Mouse (Mus musculus) thymus, adult 18-20 months (tissue): ENCODE results near the gene Kcnd3.
A peak's percentile ranks its signal among the peaks of the same experiment; 100 is the strongest.
"Not testable (repeated sequence)": the region's sequence is repeated elsewhere in the genome, so short reads cannot be mapped to it uniquely, and the experiment has no call there.

ENCODE experiments used
- DNase-seq, 2 experiments: peaks; one replicate each; pipeline ENCODE4 v3.0.0; 2022; ENCODE audit warnings: mixed read lengths in 2 of 2

Kcnd3 gene

DNA sequence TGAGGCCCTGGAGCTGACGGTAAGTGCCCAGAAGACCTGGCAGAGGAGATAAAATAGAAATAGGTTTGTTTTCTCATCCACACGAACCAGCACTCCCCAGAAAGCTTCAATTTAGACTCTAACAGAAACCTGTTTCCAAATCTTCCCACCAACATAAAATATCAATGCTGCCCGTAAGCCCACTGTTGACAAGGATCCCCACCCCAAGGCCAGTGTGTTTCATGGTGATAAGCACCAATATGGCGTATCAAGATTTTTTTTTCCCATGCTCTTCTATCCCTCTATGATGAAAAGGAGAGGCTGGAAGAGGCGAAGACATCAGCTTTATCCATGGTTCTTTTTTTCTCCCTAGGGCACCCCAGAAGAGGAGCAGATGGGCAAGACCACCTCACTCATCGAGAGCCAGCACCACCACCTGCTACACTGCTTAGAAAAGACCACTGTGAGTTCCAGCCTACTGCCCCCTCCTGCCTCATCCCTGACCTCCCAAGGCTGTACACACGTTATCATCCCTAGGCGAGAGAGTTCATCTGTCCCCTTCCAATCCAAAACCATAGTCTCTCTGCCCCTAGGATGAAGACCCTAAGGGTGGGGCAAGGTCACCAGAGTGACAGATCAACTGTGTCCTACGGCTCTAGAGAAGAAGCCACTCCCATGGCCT lies 213.1 kb downstream of the Kcnd3 start:
- DNase-seq, result no peak

DNA sequence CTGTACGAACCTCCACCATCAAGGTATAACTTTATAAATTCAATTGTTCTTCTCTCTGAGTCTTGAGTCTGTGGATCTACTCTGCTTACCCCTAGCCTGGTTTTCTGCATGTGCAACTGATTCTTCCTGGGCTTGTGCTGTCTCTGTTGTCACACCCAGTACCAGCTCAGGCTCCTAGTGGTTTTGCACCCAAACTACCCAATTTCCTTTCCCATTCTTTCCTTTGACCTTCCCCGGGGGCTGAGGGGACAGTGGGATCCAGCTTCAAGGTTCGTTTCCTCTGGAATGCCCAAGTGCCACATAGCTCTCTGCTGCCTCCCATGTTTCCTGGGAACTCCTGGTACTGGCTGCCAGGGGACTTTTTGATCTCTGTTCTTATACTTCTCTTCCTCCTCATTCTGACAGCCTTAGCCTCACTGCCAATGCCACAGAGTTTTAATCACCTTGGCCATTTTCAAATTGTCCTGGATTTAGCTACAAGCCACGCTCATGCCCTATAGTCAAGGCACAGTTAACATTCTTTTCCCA lies 214.9 kb downstream of the Kcnd3 start:
- DNase-seq, result no peak

DNA sequence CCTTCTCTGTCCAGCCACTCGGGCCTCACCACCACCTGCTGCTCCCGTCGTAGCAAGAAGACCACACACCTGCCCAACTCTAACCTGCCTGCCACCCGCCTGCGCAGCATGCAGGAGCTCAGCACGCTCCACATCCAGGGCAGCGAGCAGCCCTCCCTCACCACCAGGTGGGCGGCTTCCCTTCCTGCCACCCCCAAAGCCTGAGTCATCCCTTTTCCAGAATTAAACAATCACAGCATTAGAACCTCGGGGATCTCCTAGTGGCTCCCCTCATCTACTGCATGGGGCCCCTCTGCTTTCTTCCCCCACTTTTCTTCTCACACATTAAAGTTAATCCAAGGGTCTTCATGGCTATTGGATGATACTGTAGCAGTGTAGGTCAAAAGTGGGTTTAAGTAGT lies 216.0 kb downstream of the Kcnd3 start:
- no peak for DNase-seq

DNA sequence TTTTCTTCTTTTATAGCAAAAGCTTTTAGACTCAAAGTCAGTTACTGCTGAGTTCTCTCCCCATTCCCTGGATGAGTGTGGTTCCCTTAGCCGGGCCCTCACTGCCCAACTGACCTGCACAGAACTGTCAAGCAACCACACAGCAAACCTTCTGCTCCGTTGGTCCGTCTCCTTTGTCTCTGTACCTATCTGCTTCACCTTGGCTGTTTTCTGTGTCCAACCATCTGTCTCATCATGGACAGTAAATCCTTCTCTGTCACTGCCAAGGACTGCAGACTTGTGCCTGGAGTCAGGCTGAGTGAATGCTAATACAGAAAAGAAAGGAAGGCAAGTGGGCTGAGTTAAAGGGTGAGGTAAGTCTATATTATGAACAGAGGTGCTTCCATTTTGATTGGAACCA lies 217.6 kb downstream of the Kcnd3 start:
- no peak for DNase-seq

DNA sequence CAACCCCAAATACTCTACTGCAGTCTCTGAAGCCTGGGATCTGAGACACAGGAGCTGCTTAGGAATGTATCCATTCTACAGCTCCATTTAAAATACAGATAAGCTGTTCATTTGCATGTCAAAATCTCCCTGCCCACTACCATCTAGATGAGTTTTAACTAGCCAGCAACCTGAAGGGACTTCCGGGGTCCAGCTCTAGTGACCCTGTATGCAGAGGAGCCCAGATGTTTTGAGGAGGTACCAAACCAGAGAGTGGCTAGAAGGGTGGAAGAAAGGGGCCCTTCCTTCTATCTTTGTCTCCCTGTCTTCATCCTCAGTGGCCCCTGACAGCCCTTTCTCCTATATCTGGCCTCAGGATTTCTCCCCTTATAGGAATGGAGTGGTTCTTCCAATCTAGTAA lies 218.7 kb downstream of the Kcnd3 start:
- no peak for DNase-seq

DNA sequence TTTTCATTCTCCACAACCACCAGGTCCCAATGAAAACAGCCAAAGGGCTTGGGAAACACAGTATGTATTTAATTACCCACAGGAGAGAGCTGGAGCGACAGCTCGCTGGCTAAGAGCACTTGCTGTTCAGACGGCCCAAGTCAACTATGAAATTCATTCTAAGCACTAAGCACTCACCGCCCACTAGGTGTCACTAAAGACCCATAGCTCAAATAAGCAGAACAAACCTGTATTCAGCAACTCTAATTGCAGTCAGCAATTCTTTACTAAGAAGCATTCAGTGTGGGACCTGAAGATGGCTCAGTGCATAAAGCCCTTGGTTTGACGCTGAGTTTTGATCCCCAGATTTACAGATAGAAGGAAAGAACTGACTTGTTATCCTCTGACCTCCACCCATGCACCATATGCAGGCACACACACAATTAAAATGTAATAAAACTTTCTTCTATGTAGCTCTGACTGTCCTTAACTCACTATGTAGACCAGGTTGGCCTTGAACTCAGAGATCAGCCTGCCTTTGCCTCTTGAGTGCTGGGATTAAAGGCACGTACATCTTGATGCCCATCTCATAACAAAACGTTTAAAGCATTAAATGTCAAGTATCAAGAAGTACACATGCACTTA lies 222.6 kb downstream of the Kcnd3 start:
- DNase-seq, result peak in 1 of 2 experiments; percentile 36

DNA sequence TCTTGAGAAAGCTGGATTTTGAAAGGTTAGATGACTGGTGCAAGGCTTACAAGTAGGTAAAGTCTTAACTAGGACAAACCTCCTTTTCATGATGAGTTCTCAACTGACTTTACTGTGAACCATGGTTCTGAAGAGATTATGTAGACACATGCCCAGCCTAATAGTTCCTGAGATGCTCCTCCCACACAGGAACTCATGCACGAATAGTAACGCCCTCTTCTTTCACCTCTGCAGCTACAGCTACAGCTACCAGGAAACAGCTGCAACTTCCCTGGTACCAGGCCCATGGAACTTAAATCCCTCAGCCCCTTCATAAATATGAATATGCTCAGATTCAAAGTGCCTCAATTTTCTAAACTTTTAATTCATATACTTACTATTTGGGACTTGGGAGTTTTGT lies 223.8 kb downstream of the Kcnd3 start:
- no peak for DNase-seq

DNA sequence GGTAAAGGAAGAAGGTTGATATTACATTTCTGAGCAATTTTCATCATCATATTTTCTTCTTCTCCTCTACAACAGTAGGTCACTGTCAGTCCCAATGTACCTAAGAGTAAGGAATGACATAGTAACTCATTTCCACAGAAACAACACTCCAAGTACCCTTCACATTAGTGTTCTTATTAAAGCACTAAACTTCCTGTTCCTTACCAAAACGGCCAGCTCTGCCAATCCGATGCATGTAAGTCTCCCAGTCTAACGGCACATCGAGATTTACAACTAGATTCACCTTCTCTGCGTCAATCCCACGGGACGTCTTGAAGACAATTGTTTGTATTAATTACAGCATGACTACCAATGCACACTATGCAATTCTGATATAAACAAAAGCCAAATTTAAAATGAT lies 228.2 kb downstream of the Kcnd3 start:
- no peak for DNase-seq

DNA sequence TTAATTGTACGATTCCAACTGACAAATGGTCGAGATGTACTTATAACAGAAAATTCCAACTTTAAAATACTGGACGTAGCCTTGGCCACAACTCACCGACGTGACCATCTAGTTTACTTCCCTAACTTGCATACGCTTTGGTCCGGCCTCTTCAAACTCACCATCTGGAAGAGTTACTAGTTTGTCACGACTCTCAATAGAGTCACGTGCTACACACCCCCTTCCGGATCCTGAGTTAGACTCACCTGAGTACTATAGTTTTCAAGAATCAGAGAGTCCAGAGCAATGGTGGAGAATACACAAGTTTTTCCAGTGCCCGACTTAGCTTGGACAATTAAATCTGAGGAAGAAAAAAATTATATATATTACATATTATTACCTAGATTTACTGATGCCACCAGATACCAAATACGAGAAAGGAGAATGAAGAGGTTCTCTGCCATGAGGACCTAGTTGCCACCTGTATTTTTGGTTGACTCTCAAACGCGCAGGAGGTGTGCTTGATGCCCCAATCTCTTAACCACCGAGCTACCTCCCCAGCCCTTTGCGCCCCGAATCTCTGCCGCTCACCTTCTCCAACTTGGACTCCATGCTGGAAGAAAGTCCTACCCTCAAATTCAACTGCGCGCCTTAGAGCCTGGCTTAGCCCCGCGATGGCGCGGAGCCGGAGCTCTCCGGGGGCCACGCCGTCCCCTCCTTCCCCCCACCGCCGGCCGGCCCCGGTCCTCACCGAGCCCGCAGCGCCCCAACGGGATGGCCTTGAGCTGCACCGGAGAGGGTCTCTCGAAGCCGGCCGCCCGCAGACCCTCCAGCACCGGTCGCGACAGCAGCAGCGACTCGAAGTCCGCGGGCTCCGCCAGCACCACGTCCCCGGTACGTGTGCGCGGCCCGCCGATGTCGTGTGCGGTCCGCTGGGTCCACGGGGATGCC lies 234.5 kb downstream of the Kcnd3 start:
- no peak for DNase-seq

DNA sequence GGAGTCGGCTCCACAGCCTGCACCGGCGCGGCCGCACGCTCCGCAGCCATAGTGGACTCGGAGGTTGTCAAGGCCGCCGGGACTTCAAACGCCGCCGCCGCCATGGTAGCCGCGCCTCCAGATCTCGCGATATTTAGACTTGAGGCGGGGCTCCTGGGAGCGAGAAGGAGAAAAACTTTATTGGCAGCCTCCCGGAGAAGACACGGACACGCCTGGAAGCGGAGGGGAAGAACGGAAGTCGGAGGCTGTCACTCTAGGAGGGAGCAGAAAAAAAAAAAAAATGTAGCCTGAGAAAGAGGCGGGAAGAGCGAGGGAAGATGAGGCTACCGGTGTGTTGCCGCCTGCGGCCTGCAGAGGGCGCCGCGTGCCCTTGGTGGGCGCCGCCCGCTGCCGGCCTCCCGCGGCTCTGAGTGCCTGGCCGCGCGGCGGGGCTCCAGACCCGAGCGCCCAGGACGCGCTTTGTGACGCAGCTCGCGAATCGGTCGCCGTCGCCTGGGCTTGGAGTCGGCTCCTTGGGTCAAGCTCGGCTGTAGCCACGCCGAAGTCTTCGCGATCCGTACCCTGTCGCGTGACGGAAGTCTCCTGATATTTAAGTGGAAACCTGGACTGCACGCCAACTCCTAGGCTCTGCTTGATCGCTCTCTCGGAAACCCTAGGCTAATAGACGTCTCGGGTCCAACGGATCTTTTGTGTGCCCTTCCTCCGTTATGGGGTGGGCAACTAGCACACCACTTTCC lies 235.4 kb downstream of the Kcnd3 start, which contains the start of gene Ddx20:
Ddx20 (minus strand) TSS at position 251 of the 737 bp plus-strand sequence.
- peak; percentile 89 to 95 for DNase-seq

DNA sequence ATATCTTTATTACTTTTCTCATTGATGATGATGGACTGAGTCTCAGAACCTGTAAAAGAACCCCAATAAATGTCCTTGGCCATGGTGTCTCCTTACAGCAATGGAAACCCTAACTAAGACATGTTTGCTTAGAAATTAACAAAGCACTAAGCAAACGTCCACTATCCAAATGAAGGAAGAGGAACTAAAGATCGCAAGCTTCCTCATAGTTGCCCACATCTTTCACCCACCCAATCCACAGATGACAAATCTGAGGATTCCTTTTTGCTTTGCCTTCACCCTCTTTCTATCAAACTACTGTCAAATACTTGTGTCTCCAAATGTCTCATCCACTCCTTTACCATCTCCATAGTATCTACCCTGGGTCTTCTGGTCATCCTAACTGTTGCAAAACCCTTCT lies 236.4 kb downstream of the Kcnd3 start:
- DNase-seq, result no peak

DNA sequence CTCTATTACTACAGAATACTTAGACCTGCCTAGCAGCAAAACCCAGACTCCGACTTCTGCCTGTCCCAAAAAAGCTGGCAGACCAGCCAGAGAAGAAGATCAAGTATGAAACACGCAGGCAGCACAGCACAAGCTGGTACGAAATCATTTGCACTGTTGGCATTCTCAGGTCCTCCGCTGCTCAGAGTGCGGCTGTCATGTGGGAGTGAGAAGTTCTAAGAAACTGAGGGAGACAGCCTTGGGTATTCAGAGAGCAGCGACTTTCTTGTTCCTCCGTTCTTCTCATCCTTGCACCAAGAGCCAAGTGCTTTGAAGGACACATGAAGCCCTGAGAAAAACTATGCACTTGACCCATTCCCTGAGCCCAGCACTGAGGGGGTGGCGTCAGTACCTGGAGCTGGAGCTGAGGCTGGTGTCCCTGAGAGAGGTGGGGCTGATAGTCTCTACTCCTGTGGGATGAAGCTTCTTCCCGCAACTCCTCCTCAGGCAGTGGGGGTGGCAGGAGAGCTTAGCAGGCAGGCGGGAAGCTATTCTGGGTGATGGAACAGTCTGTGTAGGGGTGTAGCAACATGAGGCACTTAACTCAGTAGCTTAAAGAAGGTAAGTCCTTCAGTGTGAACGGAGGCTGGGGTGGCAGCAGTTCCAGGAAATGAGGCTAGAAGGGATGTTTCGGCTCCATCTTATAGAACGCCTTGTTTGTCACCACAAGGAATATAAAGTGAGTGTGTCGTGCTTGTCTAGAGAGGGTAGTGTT lies 241.4 kb downstream of the Kcnd3 start:
- no peak for DNase-seq

DNA sequence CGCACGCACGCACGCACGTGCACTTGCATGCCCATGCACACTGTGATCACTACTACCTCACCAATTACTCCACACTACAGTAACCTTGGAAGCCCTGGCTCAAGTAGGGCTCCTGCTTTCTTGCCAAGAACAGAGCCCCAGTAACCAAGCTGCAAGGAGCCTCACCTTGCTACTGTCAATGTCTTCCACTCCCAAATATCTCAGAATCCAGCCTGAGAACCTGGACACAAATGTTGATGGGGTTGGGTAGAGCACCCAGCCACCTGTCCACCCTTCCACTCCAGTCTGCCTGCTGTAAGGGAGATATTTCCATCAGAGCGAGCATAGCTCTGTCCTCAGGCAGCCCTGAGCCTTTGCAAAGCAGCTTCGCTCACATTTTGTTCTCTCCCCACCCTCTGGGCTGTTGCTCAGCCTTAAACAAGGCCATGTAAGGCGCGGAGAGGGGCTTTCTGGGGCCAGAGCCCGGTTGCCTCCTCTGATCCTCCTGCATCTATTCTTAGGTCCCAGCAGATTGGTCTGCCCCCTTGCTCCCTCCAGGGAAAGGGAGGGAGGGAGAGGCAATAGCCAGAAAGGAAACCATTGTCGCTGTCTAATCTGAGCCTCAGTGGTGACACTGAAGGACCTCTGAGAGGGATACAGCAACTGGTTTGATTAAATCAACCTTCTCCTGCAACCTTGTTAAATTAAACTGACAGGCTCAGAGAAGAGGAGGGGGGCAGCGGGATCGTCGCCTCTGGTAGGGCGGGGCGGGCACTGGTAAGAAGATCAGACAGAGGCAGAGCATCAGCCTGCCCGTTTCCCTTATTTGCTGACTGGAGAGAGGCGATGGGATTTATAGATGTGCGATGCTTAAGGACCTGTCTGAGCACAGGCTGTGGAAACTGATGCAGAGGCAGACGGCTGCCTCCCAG lies 243.6 kb downstream of the Kcnd3 start:
- DNase-seq, result no peak

DNA sequence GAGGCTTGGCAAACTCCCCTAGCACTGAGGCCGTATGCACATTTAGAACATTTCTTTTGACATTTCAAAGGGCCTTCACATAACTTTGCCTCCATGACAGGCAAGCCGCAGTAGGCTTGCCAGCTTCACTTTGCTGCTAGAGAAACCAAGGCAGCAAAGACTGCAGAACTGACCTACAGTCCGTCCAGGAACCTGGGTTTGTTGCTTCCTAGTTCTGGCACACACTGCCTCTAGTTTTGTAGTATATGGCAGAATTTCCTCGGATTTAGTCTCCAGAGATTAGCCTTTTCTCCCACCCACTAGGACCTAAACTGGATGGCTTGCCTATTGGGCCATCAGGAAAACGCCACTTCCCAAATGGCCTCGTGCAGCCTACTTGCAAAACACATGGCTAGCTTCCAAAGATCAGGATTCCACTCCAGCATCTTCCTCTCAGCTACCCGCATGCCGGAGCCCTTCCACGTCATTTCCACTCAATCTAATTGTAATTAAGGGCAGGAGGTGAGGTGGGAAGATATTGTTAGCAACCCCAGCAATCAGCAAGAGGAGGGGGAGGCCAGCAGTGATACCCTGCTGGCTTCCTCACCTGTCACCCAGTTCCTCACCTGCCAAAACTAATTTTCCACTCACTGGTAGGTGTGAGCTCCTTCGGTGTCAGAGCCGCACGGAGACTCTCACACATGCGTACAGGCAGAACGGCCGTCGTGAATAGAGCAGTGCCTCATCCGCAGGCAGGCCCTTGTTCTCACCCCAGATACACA lies 244.4 kb downstream of the Kcnd3 start:
- DNase-seq, result no peak

DNA sequence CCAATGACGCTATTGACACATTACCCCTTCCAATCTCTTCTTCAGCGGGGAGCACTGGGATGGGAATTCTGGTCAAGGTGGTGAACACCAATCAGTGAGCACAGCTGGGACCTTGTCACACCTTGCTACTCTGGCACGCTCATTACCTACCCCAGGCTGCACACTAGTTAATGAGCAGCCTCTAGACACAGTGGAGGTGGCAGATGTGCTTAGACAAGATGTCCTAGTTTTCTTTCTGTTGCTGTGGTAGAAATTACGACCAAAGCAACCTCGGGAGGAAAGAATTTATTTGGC lies 245.0 kb downstream of the Kcnd3 start:
- DNase-seq, result no peak

DNA sequence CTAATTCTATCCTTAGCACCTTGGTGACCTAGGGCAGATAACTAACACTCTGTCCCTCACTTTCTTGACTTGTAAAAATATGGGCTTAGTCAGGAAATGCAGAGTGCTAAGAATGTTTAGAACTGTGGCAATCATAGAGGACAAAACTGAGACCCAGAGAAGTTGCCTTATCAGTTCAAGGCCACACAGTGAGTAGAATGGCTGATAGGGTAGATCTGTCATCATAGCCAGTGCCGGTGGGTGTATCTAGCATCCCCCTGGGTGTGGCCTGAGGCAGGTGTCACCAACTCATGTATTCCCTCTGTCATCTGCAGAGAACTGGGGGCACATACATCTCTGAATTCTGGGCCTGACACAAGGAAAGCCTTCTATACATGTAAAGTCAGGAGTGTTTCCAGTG lies 246.2 kb downstream of the Kcnd3 start:
- no peak for DNase-seq

DNA sequence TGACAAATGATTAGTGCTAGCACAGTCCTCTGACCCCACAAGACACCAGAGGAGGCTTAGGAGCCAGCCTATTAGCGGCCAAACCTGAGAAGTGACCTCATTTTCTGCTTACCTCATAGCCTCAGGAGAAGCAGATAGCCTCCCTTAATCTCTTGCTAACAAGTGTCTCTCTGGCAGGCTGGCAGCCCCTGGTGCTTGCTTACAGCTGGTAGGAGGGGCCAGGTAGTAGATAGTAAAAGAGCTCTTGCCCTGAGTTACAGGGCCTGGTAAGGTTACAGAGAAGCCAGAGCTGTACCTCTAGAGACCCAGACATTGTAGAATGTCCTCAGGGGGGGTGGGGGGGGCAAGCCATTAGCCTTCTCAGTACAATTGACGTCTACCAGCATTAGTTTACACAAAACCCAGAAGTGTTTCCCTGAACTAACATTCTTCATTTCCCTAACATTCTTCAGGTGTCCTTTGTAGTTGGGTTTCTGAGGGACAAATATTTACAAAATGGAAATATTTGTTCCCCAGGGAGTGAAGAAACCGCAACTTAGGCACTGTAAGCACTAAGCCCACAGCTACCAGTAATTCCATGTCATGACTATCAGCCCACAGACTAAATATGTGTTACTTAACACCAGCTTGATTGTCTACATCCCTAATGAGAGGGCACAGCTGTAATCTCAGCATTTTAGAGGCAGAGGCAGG lies 247.3 kb downstream of the Kcnd3 start:
- no peak for DNase-seq

DNA sequence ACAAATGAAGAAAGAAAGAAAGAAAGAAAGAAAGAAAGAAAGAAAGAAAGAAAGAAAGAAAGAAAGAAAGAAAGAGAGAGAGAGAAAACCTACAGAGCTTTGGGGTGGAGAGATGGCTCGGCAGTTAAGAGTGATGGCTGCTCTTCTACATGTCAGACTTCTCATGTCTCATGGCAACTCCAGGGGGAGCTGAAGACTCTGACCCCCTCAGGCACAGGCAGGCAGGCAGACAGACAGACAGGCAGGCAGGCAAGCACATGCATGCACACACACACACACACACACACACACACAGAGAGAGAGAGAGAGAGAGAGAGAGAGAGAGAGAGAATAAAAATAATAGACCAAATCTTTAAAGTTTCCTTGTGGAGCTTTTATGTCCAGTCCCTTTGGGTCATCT lies 248.7 kb downstream of the Kcnd3 start:
- not testable (repeated sequence) for DNase-seq

DNA sequence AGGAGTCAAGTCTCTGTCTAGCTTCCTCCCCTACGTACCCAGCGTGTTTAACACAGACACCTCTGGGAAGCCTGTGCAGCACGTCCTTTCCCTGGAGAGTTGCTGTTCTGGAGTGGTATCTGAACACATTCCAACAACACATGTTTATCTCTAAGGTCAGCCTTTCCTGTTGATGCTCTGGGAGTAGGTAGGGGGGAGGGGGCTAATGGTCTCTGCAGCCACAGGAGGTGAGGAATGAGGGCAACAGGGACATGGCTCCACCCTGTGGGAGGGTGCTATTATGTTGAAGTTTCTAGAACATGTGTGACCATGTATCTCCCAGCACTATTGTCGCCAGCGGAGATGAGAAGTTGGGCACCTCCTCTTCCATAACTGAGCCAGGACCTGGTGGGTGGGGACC lies 249.3 kb downstream of the Kcnd3 start:
- DNase-seq, result no peak

DNA sequence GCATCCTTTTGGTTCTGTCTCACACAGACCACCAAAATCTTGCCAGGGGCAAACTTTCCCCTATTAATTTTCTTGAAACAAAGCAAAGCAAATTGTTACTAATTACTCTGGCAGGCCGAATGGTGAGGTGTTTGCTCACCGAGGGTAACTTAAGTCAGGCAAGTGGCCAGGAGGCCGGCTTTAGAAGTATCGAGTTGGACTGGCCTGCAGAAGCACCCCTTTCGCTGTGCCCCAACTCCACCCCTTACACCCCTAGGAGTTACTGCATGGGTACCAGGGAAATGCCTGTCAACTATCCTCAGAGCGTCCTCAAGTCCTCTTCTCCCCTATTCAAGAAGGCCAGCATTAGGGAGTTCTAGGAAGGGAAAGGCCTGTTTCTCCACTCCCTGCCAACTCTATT lies 251.4 kb downstream of the Kcnd3 start:
- no peak for DNase-seq
